Comparison of ENCODE assay signal across 9 mouse cellular contexts in the genomic region with DNA sequence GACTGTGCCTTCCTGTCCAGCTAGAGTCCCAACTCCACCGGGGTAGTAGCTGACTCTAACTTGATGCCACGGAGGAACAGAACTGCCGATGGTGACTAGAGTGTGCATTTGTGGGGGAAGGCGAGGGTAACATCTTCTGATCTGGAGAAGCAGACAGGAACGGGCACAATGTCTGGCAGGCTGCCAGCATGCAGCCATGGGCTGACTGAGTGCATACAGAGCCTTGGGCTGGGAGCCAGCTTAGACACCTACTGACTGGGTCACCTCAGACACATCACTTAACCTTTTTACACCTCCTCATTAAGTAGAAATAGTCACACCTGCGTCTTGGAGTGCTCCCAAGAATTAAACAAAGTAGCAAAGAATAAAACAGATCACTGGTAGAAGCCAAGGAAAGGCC. TPM values are rescaled to one million over a fixed set of nuclear protein-coding genes. Genes with fewer than 3 reads are reported as not detected.
A peak's percentile ranks its signal among the peaks of the same experiment; 100 is the strongest.
DNase-seq lines count a peak whose midpoint lies in the region; ATAC-seq and TF ChIP-seq lines count a peak whose summit lies in the region.
"Had no signal": no experiment of that assay in that cellular context is flagged by ENCODE, and none has a peak within 500 bp of the region (broad histone marks: within the 10 kb centered on the region; RNA-seq: fewer than 3 reads in every experiment).

No protein-coding gene starts in this region.

- ATAC-seq in hindbrain, embryonic 12.5 days (ENCODE audit: low FRiP score): peak; percentile 64
- ATAC-seq in hindbrain, embryonic 14.5 days (ENCODE audit: low FRiP score): no peak
- ATAC-seq in G1E (ENCODE audit: extremely low read depth, insufficient number of reproducible peaks, low FRiP score, poor library complexity, severe bottlenecking): no peak
- peak; percentile 58; the same call in 1 of the 2 replicates for ATAC-seq in kidney, embryonic 16.5 days (ENCODE audit: low FRiP score, low TSS enrichment)
- peak; percentile 56; the same call in 1 of the 2 replicates for ATAC-seq in stomach, embryonic 15.5 days (ENCODE audit: insufficient read depth, low FRiP score, low read depth)
- no peak for ATAC-seq in intestine, postnatal 0 days

- no peaks in the 10 kb centered on the region for H3K27me3 ChIP-seq in hindbrain, embryonic 12.5 days
- H3K27me3 ChIP-seq in hindbrain, embryonic 14.5 days (ENCODE audit: control insufficient read depth, insufficient read depth, low read length): no peaks in the 10 kb centered on the region
- no peaks in the 10 kb centered on the region for H3K27me3 ChIP-seq in G1E (ENCODE audit: insufficient read depth, low read length)
- no peaks in the 10 kb centered on the region for H3K27me3 ChIP-seq in kidney, embryonic 16.5 days (ENCODE audit: insufficient read depth, low read length)
- no peaks in the 10 kb centered on the region for H3K27me3 ChIP-seq in stomach, embryonic 15.5 days (replicated peaks)
- H3K27me3 ChIP-seq in intestine, postnatal 0 days (replicated peaks; ENCODE audit: control insufficient read depth, insufficient read depth, low read length): no peaks in the 10 kb centered on the region

- H3K4me1 ChIP-seq in hindbrain, embryonic 12.5 days: peaks cover 13% of the 10 kb centered on the region
- H3K4me1 ChIP-seq in hindbrain, embryonic 14.5 days (replicated peaks; ENCODE audit: control insufficient read depth, insufficient read depth, low read length): peaks cover 7% of the 10 kb centered on the region
- H3K4me1 ChIP-seq in G1E (ENCODE audit: insufficient read depth, low read depth, low read length): peaks cover 8% of the 10 kb centered on the region
- peaks cover 21% of the 10 kb centered on the region for H3K4me1 ChIP-seq in kidney, embryonic 16.5 days (ENCODE audit: insufficient read depth, low read length)
- H3K4me1 ChIP-seq in stomach, embryonic 15.5 days: 0 out of 2 replicates have a peak, but pooled peaks cover 7% of the 10 kb centered on the region
- no peaks in the 10 kb centered on the region for H3K4me1 ChIP-seq in intestine, postnatal 0 days (replicated peaks; ENCODE audit: control insufficient read depth, insufficient read depth, low read length)

- no peak overlapping the region for H3K9ac ChIP-seq in hindbrain, embryonic 12.5 days
- H3K9ac ChIP-seq in hindbrain, embryonic 14.5 days: no peak overlapping the region
- no peak overlapping the region for H3K9ac ChIP-seq in kidney, embryonic 16.5 days (replicated peaks; ENCODE audit: low read length)
- no peak overlapping the region for H3K9ac ChIP-seq in stomach, embryonic 15.5 days
- no peak overlapping the region for H3K9ac ChIP-seq in intestine, postnatal 0 days (ENCODE audit: low read depth, low read length)
- H3K9ac ChIP-seq: liver, embryonic 14.5 days had no signal

- no peak overlapping the region for H3K4me3 ChIP-seq in hindbrain, embryonic 12.5 days
- no peak overlapping the region for H3K4me3 ChIP-seq in hindbrain, embryonic 14.5 days (replicated peaks; ENCODE audit: low read length)
- H3K4me3 ChIP-seq in G1E (ENCODE audit: low read depth, low read length): no peak overlapping the region
- H3K4me3 ChIP-seq in kidney, embryonic 16.5 days (ENCODE audit: low read length): no peak overlapping the region
- no peak overlapping the region for H3K4me3 ChIP-seq in stomach, embryonic 15.5 days (replicated peaks)
- H3K4me3 ChIP-seq in intestine, postnatal 0 days (ENCODE audit: low read depth, low read length): no peak overlapping the region

- WGBS in hindbrain, embryonic 12.5 days: 72% methylated on average over 6 of the region's 6 CpGs
- WGBS in hindbrain, embryonic 14.5 days: 54% methylated on average over 6 of the region's 6 CpGs
- WGBS in kidney, embryonic 16.5 days: 63% methylated on average over 6 of the region's 6 CpGs
- WGBS in stomach, embryonic 15.5 days: 48% methylated on average over 6 of the region's 6 CpGs
- 51% methylated on average over 6 of the region's 6 CpGs for WGBS in intestine, postnatal 0 days

- TF ChIP-seq CTCF in G1E (IDR thresholded peaks at IDR 0.05; ENCODE audit: low read depth, low read length): no peak
- no peak for TF ChIP-seq CTCF in intestine, postnatal 0 days (IDR thresholded peaks at IDR 0.05; ENCODE audit: low read depth)

- no peaks in the 10 kb centered on the region for H3K36me3 ChIP-seq in hindbrain, embryonic 12.5 days
- no peaks in the 10 kb centered on the region for H3K36me3 ChIP-seq in hindbrain, embryonic 14.5 days (replicated peaks; ENCODE audit: control insufficient read depth, insufficient read depth)
- H3K36me3 ChIP-seq in G1E (replicated peaks): peaks cover 7% of the 10 kb centered on the region
- H3K36me3 ChIP-seq in kidney, embryonic 16.5 days (ENCODE audit: insufficient read depth, low read length): no peaks in the 10 kb centered on the region
- H3K36me3 ChIP-seq in stomach, embryonic 15.5 days: no peaks in the 10 kb centered on the region
- H3K36me3 ChIP-seq in intestine, postnatal 0 days (ENCODE audit: control insufficient read depth, insufficient read depth): no peaks in the 10 kb centered on the region

- no peak for DNase-seq in hindbrain, embryonic 14.5 days (ENCODE audit: low spot score)
- DNase-seq in G1E (ENCODE audit: low spot score): peak; percentile 23
- DNase-seq in adrenal gland, adult 18-20 months (ENCODE audit: low spot score in 2 of 2): peak; percentile 29 to 51
- DNase-seq in embryo, embryonic 10 days (ENCODE audit: low spot score): no peak

- H3K9me3 ChIP-seq in hindbrain, embryonic 12.5 days (replicated peaks): no peaks in the 10 kb centered on the region
- H3K9me3 ChIP-seq in hindbrain, embryonic 14.5 days (ENCODE audit: control insufficient read depth, low read length): no peaks in the 10 kb centered on the region
- no peaks in the 10 kb centered on the region for H3K9me3 ChIP-seq in G1E (replicated peaks)
- no peaks in the 10 kb centered on the region for H3K9me3 ChIP-seq in kidney, embryonic 16.5 days (ENCODE audit: low read length)
- no peaks in the 10 kb centered on the region for H3K9me3 ChIP-seq in stomach, embryonic 15.5 days
- H3K9me3 ChIP-seq in intestine, postnatal 0 days (ENCODE audit: control insufficient read depth): no peaks in the 10 kb centered on the region

- no peak overlapping the region for H3K27ac ChIP-seq in hindbrain, embryonic 12.5 days
- no peak overlapping the region for H3K27ac ChIP-seq in hindbrain, embryonic 14.5 days
- no peak overlapping the region for H3K27ac ChIP-seq in kidney, embryonic 16.5 days (ENCODE audit: low read length)
- H3K27ac ChIP-seq in stomach, embryonic 15.5 days: no peak overlapping the region
- H3K27ac ChIP-seq in intestine, postnatal 0 days (ENCODE audit: low read depth, low read length): no peak overlapping the region
- H3K27ac ChIP-seq: liver, embryonic 14.5 days had no signal

- no peak overlapping the region for H3K4me2 ChIP-seq in hindbrain, embryonic 12.5 days (replicated peaks)
- no peak overlapping the region for H3K4me2 ChIP-seq in hindbrain, embryonic 14.5 days (replicated peaks)
- no peak overlapping the region for H3K4me2 ChIP-seq in kidney, embryonic 16.5 days (replicated peaks; ENCODE audit: low read depth, low read length)
- H3K4me2 ChIP-seq in stomach, embryonic 15.5 days: no peak overlapping the region
- no peak overlapping the region for H3K4me2 ChIP-seq in intestine, postnatal 0 days (replicated peaks; ENCODE audit: low read depth)

RNA-seq across cellular contexts. Expression of a gene that starts 28.7 kb away (rescaled TPM):
- polyA plus RNA-seq in hindbrain, embryonic 12.5 days (2016; fragmentation: Nextera tagmentation; extraction: Ambion mirVana): 15.3 and 15.7 TPM in 2 replicates
- polyA plus RNA-seq in hindbrain, embryonic 14.5 days (2014; fragmentation: Nextera tagmentation; extraction: Ambion mirVana): 7.3 and 7.7 TPM in 2 replicates
- total RNA-seq in G1E (2014; fragmentation: Nextera tagmentation): 7.8 and 8.1 TPM in 2 replicates
- total RNA-seq in G1E (2017): 3.5 and 4.0 TPM in 2 replicates
- polyA plus RNA-seq in G1E (2012): 7.4 and 7.5 TPM in 2 replicates
- total RNA-seq in adrenal gland, adult 18-20 months (2021): 10 to 100 TPM; 22.1 to 24.3 TPM
- 16.7 and 17.9 TPM in 2 replicates for polyA plus RNA-seq in kidney, embryonic 16.5 days (2015; fragmentation: Nextera tagmentation; extraction: Ambion mirVana)
- 10.4 and 10.5 TPM in 2 replicates for polyA plus RNA-seq in stomach, embryonic 15.5 days (2015; fragmentation: Nextera tagmentation; extraction: Ambion mirVana)
- polyA plus RNA-seq in intestine, postnatal 0 days (2015; fragmentation: Nextera tagmentation; extraction: Ambion mirVana): 6.7 and 7.4 TPM in 2 replicates

Comparison
In these comparisons a context has a peak if more than half of its experiments do, and no peak if none do; other contexts are left out.
1. ATAC-seq: peak in hindbrain, embryonic 12.5 days (single experiment), kidney, embryonic 16.5 days (single experiment) and stomach, embryonic 15.5 days (single experiment); none in hindbrain, embryonic 14.5 days (single experiment), G1E (single experiment) and intestine, postnatal 0 days (single experiment).
2. DNase-seq: peak in G1E (single experiment) and adrenal gland, adult 18-20 months (2 of 2); none in hindbrain, embryonic 14.5 days (single experiment) and embryo, embryonic 10 days (single experiment).